Mouse (Mus musculus) T-helper 17 cell (primary cell): Measurements from ENCODE around the gene Zfp638.
"Not testable (repeated sequence)": the region's sequence is repeated elsewhere in the genome, so short reads cannot be mapped to it uniquely, and the experiment has no call there.

Source experiments
- in situ Hi-C, 2 experiments: fragments of 300-600 bp; cut with MboI, MseI; formaldehyde crosslinking; loops; 1 replicate in 1 of 2; 2 replicates in 1 of 2; pipeline ENCODE4 v1.15.1; 2025; ENCODE audit warnings: high pct_unique_total_duplicates in 2 of 2

Zfp638 gene

GRCm38 (mm10) chr6:83866954-83867597 is at the start of gene Zfp638:
Gene Zfp638, plus strand, starts transcription at chr6:83867109.
- in situ Hi-C loops, result no loop called here

- in situ Hi-C loops, result no loop called here
Observed at GRCm38 (mm10) chr6:83818996-83819395, 47.9 kb upstream of the Zfp638 start.

GRCm38 (mm10) chr6:83820727-83821515 is 46.0 kb upstream of the Zfp638 start:
- in situ Hi-C loops, result no loop called here

- in situ Hi-C loops, result no loop called here
Observed at GRCm38 (mm10) chr6:83821856-83822255, 45.1 kb upstream of the Zfp638 start.

GRCm38 (mm10) chr6:83830941-83831605 is 35.8 kb upstream of the Zfp638 start:
- in situ Hi-C loops, result no loop called here

- in situ Hi-C loops, result no loop called here
Observed at GRCm38 (mm10) chr6:83831606-83832123, 35.2 kb upstream of the Zfp638 start, which contains the start of gene Paip2b. Gene Paip2b, minus strand, starts transcription at chr6:83831741.

GRCm38 (mm10) chr6:83832393-83832792 is 34.5 kb upstream of the Zfp638 start:
- in situ Hi-C loops, result not testable (repeated sequence)

GRCm38 (mm10) chr6:83836826-83837225 is 30.1 kb upstream of the Zfp638 start:
- in situ Hi-C loops, result no loop called here

- in situ Hi-C loops, result no loop called here
Observed at GRCm38 (mm10) chr6:83838046-83838445, 28.9 kb upstream of the Zfp638 start.

- in situ Hi-C loops, result no loop called here
Observed at GRCm38 (mm10) chr6:83840086-83840485, 26.8 kb upstream of the Zfp638 start.

GRCm38 (mm10) chr6:83844913-83845312 is 22.0 kb upstream of the Zfp638 start:
- in situ Hi-C loops, result no loop called here

- in situ Hi-C loops, result no loop called here
Observed at GRCm38 (mm10) chr6:83846141-83846540, 20.8 kb upstream of the Zfp638 start.

- in situ Hi-C loops, result no loop called here
Observed at GRCm38 (mm10) chr6:83849446-83849845, 17.5 kb upstream of the Zfp638 start.

GRCm38 (mm10) chr6:83857476-83857875 is 9.4 kb upstream of the Zfp638 start:
- in situ Hi-C loops, result no loop called here

- in situ Hi-C loops, result no loop called here
Observed at GRCm38 (mm10) chr6:83860033-83860432, 6.9 kb upstream of the Zfp638 start.

GRCm38 (mm10) chr6:83863538-83863937 is 3.4 kb upstream of the Zfp638 start:
- in situ Hi-C loops, result no loop called here

GRCm38 (mm10) chr6:83866423-83866822 is 486 bp upstream of the Zfp638 start:
- in situ Hi-C loops, result no loop called here

- in situ Hi-C loops, result no loop called here
Observed at GRCm38 (mm10) chr6:83867598-83868585, 983 bp downstream of the Zfp638 start.

GRCm38 (mm10) chr6:83879815-83880214 is 12.9 kb downstream of the Zfp638 start:
- in situ Hi-C loops, result no loop called here

GRCm38 (mm10) chr6:83886789-83887188 is 19.9 kb downstream of the Zfp638 start:
- in situ Hi-C loops, result loop anchor here (5.0 kb wide), 1 partner anchor 176 kb away; no protein-coding TSS in a partner anchor

GRCm38 (mm10) chr6:83888802-83889201 is 21.9 kb downstream of the Zfp638 start:
- in situ Hi-C loops, result loop anchor here (5.0 kb wide), 1 partner anchor 173 kb away; no protein-coding TSS in a partner anchor
